Mouse (Mus musculus) B cell, adult (primary cell): ENCODE data around the gene Tecpr2. TPM values are rescaled to one million over a fixed set of nuclear protein-coding genes. Genes with fewer than 3 reads are reported as not detected.

Experiments
- total RNA-seq: library from RNA; stranded (reverse); gene quantifications from 4 replicates; pipeline ENCODE4 v1.2.4, GENCODE M21; 2023; ENCODE audit not compliant: inconsistent age

The Tecpr2 gene
- total RNA-seq = 5.4 to 6.0 TPM (median 5.7 TPM) in 4 replicates

GRCm38 (mm10) chr12:110889036-110890020 lies at the start of gene Tecpr2, which contains the start of gene Cinp:
Gene Tecpr2 (plus strand): TSS chr12:110889264.
Gene Cinp (minus strand): TSS chr12:110889145.

GRCm38 (mm10) chr12:110840348-110841198 lies 48.5 kb upstream of the Tecpr2 start, which contains the start of gene Mok:
Gene Mok (minus strand): TSS chr12:110840939.

DNA sequence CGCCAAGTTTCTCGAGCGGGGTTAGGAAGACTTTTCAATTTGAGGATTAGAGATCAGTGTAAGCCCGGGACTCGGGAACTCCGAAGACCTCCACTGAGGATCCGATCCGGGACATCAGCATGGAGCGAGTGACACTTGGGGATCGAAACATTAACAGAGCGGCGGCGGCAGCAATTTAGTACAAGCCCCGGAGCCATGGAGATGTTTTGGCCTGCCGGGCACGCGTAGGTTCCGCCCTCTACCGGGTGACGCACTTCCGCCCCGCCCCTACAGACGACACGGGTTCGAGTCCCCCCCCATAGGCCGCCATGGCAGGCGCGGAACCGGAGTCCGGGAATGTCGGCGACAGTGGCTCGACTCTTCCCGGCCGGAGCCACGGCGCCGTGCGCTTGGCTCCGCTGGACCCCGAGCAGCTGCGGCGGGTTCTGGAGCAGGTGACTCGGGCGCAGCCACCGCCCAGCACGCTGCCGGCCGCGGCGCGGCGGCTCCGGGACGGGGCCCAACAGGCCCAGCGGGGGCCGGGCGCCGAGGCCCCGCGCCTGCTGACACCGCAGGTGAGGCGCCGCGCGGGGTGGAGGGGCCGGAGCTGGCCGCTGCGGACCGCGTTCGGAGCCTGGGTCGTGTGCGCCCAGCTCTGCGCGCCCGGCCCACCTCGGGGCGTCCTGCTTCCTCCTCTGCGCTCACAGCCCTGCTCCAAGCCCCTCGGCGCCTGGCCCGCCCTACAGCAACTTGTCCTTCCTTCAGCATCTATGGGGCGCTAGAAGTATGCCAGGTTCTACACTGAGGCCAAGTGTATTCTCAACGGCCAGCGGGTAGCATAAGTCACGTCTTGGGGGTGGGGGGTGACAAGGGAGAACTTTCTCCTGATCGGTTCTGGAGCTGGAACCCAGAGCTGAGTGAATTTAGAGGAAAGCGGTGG lies 38.8 kb upstream of the Tecpr2 start, which contains the start of gene Zfp839:
Zfp839 (plus strand) TSS at position 244 of the 919 bp plus-strand sequence.

DNA sequence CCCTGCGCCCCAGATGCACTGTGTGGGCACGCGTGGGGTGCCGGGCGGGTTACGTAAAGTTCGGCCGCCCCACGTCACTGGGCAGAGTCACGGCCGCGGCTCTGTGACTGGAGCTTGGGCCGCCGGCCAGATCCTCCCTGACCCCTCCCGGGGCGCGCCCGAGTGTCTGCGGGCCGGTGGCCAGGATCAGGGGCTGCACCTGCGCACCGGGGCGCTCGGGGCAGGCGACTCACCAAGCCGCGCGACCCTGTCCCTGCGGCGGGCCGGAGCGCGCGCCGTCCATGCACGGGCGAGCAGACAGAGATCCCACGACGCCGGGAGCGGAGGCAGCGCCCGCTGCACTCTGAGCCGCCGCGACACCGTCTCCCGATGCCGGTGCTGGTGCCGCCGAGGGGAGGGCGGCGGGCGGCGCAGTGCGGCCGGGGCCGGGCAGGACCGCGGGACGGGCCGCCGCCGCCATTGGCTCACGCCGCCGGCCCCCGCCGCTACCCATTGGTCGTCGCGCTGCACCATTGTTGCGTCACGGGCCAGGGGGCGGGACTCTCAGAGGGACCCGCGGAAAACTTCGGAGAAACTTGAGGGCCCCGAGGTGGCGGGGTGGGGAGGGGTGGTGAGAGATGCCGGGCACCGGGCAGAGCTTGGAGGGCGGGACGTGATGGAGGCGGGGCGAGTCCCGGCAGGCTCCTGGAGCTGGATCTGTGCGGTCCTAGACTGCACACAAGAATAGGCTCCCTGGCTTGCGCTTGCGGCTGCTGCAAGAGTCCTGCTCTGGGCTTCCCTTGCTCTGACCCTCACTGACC lies 89.7 kb downstream of the Tecpr2 start, which contains the start of gene Ankrd9:
Ankrd9 (minus strand) TSS at position 434 of the 800 bp plus-strand sequence.

Other genes starting within 250 kb of the Tecpr2 start
- 0.57 to 0.74 TPM in 2 of 4 replicates, not detected in the others for gene 1700001K19Rik, start 206.6 kb upstream of the Tecpr2 start, total RNA-seq
- gene Hsp90aa1, start 186.5 kb upstream of the Tecpr2 start, total RNA-seq = 475 to 619 TPM (median 576 TPM) in 4 replicates
- gene Wdr20, start 151.3 kb upstream of the Tecpr2 start, total RNA-seq = 50.2 to 67.3 TPM (median 55.7 TPM) in 4 replicates
- gene Mok, start 48.3 kb upstream of the Tecpr2 start, total RNA-seq = 0.32 to 0.60 TPM in 2 of 4 replicates, not detected in the others
- 14.2 to 16.5 TPM (median 15.6 TPM) in 4 replicates for gene Zfp839, start 39.0 kb upstream of the Tecpr2 start, total RNA-seq
- gene Cinp, start 119 bp upstream of the Tecpr2 start, total RNA-seq = 24.3 to 28.4 TPM (median 26.8 TPM) in 4 replicates
- gene Ankrd9, start 89.8 kb downstream of the Tecpr2 start, total RNA-seq = 12.3 to 13.4 TPM (median 12.9 TPM) in 4 replicates
- gene Rcor1, start 150.1 kb downstream of the Tecpr2 start, total RNA-seq = 36.2 to 41.6 TPM (median 36.7 TPM) in 4 replicates